Comparison of ENCODE assay signal across 9 mouse cellular contexts in the genomic region with DNA sequence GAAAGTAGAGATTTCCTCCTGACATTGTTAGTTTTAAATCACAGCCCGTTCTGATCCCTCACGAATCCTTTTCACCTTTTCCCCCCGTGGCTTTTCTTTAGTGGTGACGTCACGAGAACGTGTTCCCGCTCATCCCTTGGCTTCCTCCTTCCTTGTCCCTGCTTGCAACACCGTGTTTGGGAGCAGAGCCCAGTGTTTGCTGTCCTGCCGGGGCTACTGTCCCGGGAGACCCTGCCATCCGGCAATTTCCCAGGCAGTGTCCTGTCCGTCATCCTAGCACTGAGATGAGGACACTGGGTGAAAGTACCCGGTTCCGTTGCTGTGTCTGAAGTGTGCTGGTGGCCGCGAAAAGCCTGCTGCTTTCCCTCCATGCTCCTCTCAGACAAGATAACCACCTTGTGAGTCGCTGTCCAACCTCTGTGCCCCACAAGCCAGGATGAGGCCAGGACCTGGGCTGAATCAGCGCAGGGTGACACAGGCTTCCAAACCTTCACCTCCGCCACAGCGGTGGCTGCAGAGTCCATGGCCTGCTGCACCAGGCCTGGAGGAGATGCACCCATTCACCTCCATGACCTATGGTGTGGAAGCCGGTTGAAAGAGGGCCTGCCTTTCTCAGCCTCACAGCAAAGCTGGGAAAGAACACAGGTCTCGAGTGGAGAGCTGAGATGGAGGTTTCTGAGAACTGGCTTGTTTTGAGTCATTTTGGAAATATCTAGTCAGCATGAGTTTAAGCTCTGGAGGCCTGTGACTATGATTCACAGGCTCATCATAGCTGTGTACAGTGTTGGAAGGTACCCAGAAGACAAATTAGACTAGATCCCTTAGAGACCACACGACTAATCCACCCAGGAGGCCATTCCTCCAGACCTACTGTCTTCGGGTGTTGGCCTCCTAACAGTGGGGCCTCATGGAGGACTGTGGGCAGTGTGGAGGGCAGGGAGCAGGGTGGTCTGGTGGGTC. TPM values are rescaled to one million over a fixed set of nuclear protein-coding genes. Genes with fewer than 3 reads are reported as not detected.
DNase-seq lines count a peak whose midpoint lies in the region.
"Had no signal": no experiment of that assay in that cellular context is flagged by ENCODE, and none has a peak within 500 bp of the region (broad histone marks: within the 10 kb centered on the region; RNA-seq: fewer than 3 reads in every experiment).

No protein-coding gene starts in this region.

- peak overlapping the region; percentile 34 for H3K27ac ChIP-seq in macrophage

- no peak overlapping the region for H3K4me3 ChIP-seq in macrophage (ENCODE audit: inconsistent target)

- peak; percentile 70 to 73 for DNase-seq in cerebellum, postnatal 10 days
- DNase-seq in cerebellum, adult 8-10 months = no peak
- DNase-seq in lung, postnatal 14 days = peak; percentile 35
- no peak for DNase-seq in lung, postnatal 25 days (ENCODE audit: low spot score)
- DNase-seq in adrenal gland, postnatal 36 days = peak; percentile 53 to 62
- DNase-seq in retina, embryonic 14.5 days (ENCODE audit: low spot score) = no peak
- no peak for DNase-seq in urinary bladder, postnatal 10 days (ENCODE audit: low spot score)
- DNase-seq: kidney, postnatal 4 days had no signal

- H3K79me2 ChIP-seq in macrophage (ENCODE audit: inconsistent target) = peaks cover 98% of the 10 kb centered on the region; the same call in 1 of the 2 replicates

- 88% methylated on average over 24 of the region's 24 CpGs for WGBS in macrophage (ENCODE audit: missing documents)

- H3K36me3 ChIP-seq in macrophage (ENCODE audit: inconsistent target) = no peaks in the 10 kb centered on the region

RNA-seq across cellular contexts. Expression of a gene that starts 47.0 kb away (rescaled TPM):
- total RNA-seq in adrenal gland, postnatal 36 days (2021) = 10 to 100 TPM; 58.1 to 62.7 TPM
- total RNA-seq in macrophage (2018; cell fraction: chromatin; rRNA removed) = 10 to 100 TPM in 24 of 26 experiments, 1 to 10 TPM in 2; 4.9 to 60.2 (median 43.4) TPM
- 10 to 100 TPM; 21.6 to 67.0 (median 54.9) TPM for total RNA-seq in macrophage (2018; cell fraction: cytosol; rRNA removed)
- 100 to 1,000 TPM in 1 of 26 experiments, 10 to 100 TPM in 25; 18.9 to 105 (median 49.4) TPM for total RNA-seq in macrophage (2018; cell fraction: nucleus; rRNA removed)
- 17.5 to 77.0 TPM (median 62.9 TPM) in 3 replicates for polyA plus RNA-seq in macrophage (2018)

Comparison
In these comparisons a context has a peak if more than half of its experiments do, and no peak if none do; other contexts are left out.
1. DNase-seq: peak in cerebellum, postnatal 10 days (2 of 2), lung, postnatal 14 days (single experiment) and adrenal gland, postnatal 36 days (2 of 2); none in cerebellum, adult 8-10 months (single experiment), lung, postnatal 25 days (single experiment), retina, embryonic 14.5 days (single experiment) and urinary bladder, postnatal 10 days (single experiment).